Mouse (Mus musculus) lung, postnatal 14 days (tissue): ENCODE measurements around the gene Ppp1r32.
A peak's percentile ranks its signal among the peaks of the same experiment; 100 is the strongest.

ENCODE experiments used
- DNase-seq: peaks from one replicate; pipeline ENCODE4 v3.0.0; 2021

Ppp1r32 gene

DNA sequence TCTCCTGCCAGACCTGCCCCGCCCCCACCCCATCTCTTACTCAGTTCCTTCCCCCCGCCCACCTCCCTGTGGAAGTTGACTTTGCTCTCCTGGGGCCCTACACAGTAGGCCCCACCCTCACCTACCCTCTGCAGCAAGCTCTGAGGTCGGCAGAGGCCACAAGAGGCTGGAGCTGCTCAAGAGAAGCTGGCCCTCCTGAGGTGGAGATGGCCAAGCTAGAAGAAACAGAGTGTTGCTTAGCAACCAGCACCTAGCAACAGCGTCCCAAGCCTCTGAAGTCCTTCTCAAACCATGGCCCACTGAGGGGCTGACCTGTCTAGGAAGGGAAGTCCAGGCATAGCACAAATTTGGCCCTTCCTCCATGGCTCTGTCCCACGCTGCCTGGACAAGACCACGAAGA is at the start of gene Ppp1r32:
TSS of gene Ppp1r32 (minus strand) at position 226 of the 400 bp plus-strand sequence.
- DNase-seq: no peak

DNA sequence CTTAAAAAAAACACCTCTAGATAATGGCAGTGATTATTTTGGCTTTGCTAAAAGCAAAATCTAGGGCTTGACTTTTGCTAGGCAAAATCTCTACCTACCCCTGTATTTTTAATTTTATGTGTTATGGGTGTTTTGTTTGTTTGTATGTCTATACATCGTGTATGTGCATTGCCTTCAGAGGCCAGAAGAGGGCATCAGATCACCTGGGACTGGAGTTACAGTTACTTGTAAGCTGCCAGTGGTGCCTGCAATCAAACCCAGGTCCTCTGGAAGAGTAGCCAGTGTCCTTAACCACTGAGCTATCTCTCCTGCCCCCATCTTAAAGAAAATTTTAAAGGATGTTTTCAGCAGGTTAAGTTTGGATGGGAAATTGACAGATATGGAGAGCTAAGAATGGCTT is 47.4 kb upstream of the Ppp1r32 start:
- DNase-seq: no peak

DNA sequence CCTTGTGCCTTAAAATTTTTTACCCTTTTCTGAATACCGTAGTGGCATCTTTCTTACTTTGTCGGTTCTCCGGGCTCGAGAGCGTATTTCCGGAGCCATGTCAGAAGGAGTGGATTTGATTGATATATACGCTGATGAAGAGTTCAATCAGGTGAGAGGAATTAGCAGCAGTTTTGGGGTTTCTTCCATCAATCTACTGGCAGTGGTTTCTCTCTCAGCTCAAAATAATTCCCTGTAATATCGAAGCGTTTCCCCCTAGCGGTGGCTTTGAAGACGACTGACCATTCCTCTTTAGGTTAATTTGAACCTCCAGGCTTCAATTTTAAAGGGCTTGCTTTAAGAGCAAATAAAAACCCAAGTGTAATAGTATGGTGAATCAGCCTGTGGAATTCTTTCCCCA is 43.2 kb upstream of the Ppp1r32 start, which contains the start of gene Sdhaf2:
TSS of gene Sdhaf2 (minus strand) at position 233 of the 400 bp plus-strand sequence.
- DNase-seq: peak; percentile 29

DNA sequence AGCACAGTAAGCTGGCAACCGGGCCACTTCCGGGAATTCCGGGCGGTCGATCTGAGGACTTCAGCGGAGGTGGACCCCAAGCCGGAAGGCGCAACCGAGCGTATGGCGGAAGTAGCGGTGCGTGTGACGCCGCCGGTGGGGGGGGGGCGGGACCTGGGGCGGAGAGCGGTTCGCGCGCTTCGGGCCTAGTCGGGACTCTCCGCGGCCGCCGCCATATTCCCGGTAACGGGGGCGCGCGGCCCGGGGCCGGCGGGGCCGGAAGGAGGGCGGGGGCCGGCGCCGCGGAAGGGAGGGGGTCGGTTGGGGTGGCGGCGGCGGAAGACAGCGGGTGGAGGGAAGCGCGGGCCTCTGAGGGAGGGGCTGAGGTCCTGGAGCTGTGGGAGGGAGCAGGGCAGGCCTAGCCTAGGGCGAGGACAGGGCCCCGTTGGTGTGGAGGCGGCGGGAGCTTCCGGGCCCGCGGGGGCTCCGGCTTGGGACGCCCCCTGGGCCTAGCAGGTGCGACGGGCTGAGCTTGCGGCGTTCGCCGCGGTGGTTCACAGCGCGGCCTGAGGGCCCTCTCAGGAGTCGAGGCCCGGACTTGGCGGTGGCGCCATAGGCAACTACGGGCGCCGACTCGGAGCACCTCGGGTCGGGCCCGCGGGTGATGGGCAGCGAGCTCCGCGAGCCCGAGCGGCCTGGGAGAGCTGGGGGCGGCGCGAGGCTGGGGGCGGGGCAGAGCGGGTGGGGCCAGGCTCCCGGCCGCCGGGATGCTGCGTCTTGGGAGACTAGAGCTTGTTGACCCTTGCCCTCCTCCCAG is 42.6 kb upstream of the Ppp1r32 start, which contains the start of gene Cpsf7:
TSS of gene Cpsf7 (plus strand) at position 161 of the 796 bp plus-strand sequence.
- peak; percentile 91 for DNase-seq

DNA sequence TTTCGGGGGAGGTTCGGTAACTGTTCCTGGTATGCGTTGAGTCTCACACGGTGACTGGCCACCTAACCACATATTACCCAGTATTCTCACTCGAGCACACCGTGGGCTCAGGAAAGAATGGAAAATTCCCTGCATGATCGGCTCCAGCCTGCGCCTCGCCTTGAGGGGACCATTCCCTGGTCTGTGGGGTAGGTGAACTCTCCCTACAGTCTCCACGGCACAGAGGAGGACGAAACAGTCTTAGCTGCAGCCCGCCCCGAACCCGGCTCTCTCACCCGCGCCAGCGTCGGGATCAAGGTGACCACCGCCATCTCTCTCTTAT is 42.0 kb upstream of the Ppp1r32 start:
- no peak for DNase-seq

DNA sequence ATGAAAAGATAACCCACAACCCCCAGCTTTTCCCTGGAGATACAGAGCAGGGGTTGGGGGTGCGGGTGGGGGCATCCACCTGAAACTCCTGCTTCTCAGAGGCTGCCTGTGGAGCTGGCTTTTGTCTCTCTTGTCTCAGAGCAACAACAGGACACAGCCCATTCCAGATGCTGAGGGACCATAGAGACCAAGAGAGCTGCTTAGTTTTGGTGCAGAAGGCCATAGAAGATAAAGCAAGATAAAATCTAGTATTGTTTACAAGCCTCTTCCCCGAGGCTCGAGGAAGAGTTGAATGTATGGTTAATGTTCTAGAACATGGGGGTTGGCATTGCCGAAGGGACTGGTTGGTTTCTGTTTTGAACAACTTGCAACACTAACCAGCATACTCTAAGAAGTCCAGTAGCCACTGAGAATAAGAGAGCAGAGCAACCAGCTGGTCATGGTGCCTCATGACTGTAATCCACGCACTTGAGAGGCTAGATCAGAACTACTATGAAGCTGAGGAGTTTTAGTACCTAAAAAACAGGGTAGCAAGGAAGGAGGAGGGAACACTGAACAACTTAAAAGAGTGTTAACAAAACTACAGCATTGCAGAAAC is 40.9 kb upstream of the Ppp1r32 start:
- no peak for DNase-seq

DNA sequence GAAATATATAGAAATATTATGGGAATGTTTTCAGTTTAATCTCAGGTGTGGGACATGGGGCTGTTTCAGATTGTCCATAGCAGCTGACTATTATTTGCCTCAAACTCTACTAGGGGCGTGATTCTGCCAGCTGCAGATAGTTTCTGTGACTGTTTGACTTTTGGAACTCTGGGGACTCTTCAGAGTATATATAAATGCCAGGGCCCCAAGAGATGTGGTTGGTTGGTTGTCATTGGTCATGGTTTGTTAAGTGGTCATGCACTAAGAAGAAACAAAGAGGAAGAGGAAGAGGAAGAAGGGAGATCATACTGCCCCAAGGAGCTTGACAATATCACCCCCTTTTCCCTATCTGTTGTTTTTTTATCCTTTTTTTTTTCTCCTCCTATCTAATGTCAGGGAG is 39.2 kb upstream of the Ppp1r32 start:
- no peak for DNase-seq

DNA sequence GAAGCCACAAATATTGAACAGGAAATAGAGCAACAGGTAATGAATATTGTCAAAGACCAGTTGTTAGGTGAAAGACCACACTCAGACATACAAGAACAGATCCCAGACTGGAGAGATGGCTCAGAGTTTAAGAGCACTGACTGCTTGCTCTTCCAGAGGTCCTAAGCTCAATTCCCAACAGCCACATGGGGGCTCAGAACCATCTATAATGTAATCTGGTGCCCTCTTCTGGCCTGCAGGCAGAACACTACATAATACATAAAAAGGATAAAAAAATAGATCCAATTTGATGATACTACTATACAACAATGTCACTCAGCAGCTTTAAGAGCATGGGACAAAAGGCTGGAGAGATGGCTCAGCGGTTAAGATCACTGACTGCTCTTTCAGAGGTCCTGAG is 37.6 kb upstream of the Ppp1r32 start:
- DNase-seq: no peak

DNA sequence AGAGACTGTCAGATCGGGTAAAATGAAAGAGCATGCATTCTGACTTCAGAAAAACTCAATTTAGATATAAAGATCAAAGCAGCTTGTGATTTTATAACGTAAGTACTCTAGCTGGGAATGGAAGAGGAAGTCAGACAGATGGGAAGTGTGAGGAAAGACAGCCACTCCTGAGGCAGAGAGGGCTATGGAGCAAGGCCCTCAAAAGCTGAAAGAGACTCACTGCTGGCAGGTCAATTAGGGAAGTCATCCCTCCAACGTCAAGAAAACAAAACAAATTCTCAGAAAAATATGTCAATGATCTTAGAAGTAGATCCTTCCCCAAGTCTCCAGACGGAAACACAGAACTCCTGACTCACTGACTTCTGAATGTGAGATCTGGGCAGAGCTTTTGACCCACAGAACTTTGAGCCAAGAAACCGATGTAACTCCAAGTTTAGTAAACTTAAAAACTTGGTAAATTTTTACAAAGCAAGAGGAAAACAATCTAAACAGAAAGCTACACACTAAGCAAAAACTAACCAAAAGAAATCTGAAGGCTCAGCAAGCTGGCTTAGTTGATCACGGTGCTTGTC is 28.1 kb upstream of the Ppp1r32 start:
- DNase-seq: peak; percentile 9

DNA sequence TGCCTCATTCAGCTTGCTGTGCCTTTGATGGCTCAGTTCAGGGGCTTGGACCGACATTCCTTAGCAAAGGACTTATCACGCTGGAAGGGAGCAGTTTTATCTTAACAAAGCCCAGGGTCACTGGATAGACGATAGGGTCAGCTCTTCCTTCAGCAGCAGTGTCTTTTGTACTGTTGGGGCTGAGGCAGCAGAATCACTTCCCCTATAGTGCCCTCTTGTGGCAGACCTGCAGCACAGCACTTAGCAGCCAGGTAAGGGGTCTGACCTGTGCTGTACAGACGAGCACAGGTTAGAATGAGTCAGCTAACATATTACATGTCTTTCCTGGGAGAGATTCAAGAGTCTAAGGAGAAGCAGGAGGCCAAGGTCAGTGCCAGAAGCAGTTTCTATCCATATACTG is 19.8 kb upstream of the Ppp1r32 start:
- peak; percentile 50 for DNase-seq

DNA sequence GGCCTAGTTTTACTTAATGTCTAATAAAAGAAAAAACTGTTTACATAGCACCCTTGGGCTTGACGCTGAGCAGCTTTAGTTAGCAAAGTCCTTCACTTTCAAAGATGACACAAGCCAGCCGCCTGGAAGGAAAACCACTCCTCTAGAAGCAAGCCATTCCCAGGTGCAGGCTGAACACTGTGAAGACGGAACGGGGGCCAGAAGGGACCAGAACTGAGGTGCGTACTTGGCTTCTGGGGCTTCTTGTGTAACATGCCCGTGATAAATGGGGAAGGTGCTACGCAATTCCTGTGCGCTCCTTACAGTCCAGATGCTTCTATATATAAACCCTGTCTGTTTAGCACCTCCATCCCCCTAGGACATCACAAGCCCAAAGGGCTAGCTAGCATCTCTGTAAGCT is 17.9 kb upstream of the Ppp1r32 start:
- DNase-seq: no peak

DNA sequence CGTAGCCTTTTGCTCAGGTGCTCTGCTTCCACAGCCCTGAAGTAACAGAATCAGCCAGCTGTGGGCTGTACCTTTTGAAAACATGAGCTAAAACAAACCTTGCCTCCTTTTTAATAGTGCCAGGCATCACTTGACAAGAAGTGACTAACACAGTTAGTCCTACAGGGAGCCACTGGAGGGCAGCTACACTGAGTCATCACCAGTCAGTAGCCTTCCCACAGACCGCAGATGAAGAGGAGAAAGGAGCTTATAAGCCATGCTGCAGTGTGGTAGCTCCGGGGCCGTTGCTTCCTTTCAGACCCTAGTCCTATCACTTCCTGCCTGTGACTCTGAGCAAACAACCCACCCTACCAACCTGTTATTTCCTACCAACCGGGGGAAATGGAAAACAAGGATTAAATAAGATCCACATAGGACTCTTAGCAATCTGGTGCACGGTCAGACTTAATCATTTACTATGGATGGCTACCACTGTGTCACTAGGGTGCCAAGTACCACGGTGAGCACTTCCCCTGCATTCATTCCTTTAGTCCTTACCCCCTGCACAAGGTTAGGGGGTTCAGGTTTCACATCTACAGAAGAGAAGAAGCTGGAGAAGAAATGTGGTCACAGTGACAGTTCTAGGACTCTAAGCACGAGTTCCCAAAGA is 14.9 kb upstream of the Ppp1r32 start:
- no peak for DNase-seq

DNA sequence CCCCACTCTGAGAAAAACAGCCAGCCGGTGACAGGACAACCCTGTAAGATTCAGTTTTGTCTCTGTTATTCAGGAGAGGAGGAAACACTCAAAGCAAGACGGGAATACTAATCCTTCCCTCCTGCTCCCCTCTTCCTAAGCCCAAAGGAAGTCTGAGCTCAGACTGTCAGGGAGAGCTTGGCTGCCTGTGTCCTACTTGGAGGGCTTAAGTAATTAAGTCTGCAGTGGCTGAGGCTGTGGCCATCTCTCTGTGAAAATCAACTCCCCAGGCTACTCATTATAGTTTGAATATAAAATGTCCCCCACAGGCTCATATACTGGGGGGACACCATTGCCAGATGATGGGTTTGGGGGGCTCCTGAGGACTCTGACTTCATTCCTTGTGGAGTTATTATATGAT is 14.2 kb upstream of the Ppp1r32 start:
- DNase-seq: no peak

DNA sequence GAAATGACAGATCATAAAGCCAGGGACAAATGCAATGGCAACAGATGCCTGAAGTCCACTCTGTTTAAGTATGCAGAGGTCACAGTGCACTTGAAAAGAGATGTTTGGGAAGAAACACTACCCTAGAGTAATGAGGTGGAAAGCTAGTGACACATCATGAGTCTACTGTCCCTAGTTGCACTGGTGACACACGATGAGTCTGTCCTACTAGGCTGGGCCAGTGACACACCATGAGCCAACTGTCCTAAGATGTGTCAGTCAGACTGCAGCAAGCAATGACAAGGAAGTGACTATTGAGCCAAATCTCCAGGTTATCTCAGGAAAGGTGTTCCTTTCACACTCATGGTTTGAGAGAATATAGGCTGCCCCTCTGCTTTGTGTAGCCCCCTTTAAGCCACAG is 12.9 kb upstream of the Ppp1r32 start:
- DNase-seq: no peak

DNA sequence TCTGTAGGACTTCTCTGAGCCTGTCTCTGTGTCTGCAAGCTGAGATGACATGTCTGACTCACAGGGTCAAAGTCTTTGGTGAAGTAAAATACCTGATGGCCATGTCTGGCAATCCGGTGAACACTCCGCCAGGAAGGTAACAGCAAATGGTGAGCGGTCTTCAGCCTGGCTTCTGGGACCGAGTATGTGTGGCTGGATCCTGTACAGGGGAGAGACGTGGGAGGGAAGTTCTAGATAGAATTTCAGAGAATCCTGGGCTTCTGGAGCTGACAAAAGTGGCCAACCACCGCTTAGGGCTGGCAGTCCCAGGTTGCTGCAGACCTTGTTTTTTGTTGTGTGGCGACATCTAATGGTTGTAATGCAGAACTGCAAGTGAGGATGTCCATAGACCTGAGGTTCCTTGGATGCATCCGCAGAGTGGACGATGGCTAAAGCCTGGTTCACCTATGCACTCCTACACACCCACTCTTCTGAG is 3.6 kb upstream of the Ppp1r32 start:
- DNase-seq: peak; percentile 55

DNA sequence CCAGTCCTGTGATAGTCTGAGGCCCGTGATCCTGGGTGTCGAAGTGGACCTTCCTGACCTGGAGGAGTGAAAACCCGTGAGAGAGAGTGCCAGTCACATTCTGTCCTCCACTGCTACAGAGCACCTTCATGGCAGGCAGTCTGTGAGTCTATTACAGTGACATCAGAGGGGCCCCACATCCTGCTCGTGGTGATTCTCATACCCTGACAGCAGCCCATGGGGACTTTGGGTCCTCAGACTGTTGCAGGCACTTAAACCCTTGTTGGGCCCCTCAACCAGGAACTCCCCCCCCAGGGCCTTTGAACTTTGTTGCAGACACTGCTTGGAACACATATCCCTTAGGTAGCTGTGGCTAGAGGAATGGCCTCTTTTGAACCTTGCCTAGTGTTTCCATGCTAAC is 3.2 kb downstream of the Ppp1r32 start:
- DNase-seq: no peak

DNA sequence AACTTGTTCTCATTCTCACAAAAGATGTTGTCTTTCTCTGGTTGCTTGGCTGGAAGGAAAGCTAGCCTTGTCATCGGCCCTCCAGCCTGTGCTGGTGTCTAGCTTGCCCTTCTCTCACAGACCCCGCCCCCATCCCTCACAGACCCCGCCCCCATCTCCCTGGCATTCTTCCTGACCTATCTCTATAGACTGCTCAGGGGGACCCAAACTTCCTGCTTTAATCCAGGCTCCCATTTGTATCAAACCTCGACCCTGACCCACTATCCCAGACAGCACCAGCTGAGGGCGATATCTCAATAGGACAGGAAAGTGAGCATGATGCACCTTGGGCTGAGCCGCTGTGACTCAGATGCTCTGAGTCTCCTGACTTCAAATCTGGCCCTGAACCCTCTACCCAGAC is 8.9 kb downstream of the Ppp1r32 start:
- DNase-seq: no peak

DNA sequence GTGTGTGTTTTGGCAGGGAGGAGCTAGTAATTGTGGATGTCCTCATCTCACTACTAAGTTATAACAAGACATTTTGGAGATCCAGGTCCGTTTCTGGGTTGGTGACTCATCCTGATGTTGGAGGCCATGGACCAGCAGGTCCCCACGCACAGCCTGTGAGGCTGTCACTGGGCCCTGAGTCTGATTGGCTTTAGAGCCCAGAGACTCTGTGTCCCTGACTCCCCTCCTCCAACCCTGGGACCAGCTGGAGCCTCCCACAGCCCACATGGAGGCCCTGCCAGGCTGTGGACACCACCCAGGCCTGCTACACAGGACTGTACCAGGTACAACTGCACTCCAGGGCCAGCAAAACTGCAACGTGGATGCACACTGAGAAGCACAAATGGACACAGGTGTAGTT is 9.8 kb downstream of the Ppp1r32 start:
- DNase-seq: no peak

DNA sequence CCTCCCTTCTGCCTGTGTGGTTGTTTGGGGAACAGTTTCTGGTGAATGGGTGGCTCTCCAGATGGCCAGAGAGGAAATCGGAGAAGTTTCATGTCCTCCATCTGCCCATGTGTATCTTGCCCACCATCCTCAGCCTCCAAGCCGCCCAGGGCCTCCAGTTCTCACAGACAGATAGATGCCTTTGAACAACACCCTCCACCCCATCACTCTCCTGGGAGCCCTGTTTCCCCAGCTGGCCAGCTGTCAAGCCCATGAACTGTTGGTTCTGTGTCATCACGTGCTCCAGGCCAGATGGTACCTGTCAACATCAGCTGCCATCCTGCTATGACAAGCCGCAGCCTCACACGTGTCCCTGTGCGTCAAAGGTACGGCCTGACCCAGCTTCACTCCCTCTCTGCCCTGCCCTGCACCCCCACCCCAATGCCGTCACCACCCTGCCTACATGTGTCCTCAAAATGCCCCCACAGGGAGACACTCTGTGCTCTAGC is 13.5 kb downstream of the Ppp1r32 start:
- peak; percentile 53 for DNase-seq

DNA sequence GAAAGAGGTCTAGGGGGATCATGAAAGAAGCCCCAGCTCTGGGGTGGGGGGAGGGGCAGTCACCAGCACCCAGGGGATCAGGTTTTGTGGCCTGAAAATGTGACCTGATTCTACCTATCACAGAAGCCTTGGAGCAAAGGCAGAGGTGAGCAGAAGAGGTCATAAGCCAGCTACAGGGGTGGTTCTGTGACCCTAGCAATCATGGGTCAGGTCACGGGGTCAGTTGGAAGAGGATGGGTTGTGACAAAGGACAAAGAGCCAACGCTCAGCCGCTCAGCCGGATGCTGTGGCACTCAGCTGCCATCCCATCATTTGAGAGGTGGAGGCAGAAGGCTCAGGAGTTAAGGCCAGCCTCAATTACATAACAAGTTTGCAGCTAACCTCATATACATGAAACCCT is 18.3 kb downstream of the Ppp1r32 start:
- no peak for DNase-seq

DNA sequence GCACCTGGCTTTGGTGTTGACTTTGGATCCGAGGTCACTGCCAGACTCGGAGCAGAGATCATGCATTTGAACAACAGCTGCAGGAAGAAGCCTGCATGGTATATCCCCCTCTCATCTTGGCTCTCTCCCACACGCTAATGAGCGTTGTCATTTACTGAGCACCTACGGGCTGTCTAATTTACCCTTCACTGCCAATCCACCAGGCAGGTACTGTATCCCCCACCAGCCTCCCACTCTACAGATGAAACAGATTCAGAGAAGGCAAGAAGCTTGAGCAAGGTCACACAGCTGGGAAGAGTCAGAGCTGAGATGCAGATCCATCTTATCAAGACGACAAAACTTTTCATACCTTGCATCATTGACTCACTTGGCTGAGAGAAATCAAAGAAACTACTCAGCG is 21.1 kb downstream of the Ppp1r32 start:
- no peak for DNase-seq

DNA sequence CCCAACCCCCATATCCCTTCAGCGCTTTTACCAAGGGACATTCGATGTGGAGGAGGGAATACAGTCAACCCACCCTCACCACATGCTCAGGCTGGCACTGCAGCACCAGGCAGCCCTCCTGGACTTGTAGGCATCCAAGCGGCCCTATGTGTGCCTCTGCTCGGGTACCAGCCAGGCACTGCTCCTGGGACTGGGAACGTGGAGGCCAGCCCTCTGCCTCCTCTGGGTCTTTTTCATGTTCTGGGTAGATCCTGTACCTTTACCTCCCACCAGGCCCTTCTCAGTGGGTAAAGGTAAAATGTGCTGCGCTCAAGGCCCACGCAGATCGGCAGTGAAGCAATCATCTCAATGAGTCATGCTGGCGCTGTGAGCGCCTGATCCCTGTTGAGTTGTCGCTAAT is 22.8 kb downstream of the Ppp1r32 start:
- DNase-seq: no peak

DNA sequence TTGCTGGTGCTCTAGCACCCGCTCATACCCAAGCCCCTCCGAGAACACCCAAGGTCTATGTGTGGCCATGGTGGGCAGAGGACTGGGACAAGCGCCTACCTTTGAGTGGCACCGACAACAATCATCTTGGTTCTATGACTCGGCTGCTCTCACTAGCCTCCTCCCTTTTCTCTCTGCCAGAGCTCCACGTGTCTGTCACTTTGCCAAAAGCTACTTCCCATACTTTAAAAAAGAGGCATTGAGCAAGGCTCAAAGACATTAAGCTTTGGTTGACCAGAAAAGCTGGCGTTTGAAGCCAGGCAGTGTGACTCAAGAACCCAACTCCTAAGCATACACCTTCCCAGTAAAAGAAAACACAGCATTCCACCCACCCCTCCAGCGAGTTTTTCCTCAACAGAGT is 24.6 kb downstream of the Ppp1r32 start:
- DNase-seq: peak; percentile 78

DNA sequence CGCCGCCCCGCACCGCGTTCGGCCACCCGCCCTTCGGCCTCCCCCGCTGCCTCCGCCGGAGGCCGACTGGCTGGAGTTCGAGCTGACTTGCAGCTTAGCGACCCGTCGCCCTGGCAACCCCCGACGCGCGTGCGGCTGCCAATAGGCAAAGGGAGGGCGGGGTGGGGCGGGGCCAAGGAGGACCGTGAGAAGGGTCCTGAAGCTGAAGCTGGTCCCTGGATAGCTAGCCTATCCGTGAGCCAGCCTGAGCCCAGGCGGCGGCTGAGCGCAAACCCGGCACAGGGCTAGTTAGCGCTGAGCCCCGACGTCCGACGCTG is 25.3 kb downstream of the Ppp1r32 start:
- DNase-seq: peak; percentile 70
